Mouse (Mus musculus): ENCODE measurements around the gene Col15a1.
A peak's percentile ranks its signal among the peaks of the same experiment; 100 is the strongest.

The Col15a1 gene

GRCm38 (mm10) chr4:47207969-47208420 lies at the start of gene Col15a1:
Gene Col15a1, plus strand, starts transcription at chr4:47208161.
- DNase-seq (ENCODE audit: low read depth), result no peak

GRCm38 (mm10) chr4:47161103-47161755 lies 46.7 kb upstream of the Col15a1 start:
- no peak for DNase-seq (ENCODE audit: low read depth)

- no peak for DNase-seq (ENCODE audit: low read depth)
These were observed 46.0 kb upstream of the Col15a1 start for GRCm38 (mm10) chr4:47161756-47162587.

GRCm38 (mm10) chr4:47172314-47172713 lies 35.6 kb upstream of the Col15a1 start:
- DNase-seq (ENCODE audit: low read depth), result no peak

- DNase-seq (ENCODE audit: low read depth), result peak; percentile 62
These were observed 30.9 kb upstream of the Col15a1 start for GRCm38 (mm10) chr4:47177101-47177500.

- DNase-seq (ENCODE audit: low read depth), result no peak
These were observed 29.6 kb upstream of the Col15a1 start for GRCm38 (mm10) chr4:47178261-47178961.

GRCm38 (mm10) chr4:47179535-47179934 lies 28.4 kb upstream of the Col15a1 start:
- DNase-seq (ENCODE audit: low read depth), result no peak

GRCm38 (mm10) chr4:47184058-47184661 lies 23.8 kb upstream of the Col15a1 start:
- no peak for DNase-seq (ENCODE audit: low read depth)

- peak; percentile 63 for DNase-seq (ENCODE audit: low read depth)
These were observed 21.4 kb upstream of the Col15a1 start for GRCm38 (mm10) chr4:47186514-47186913.

GRCm38 (mm10) chr4:47196173-47196572 lies 11.8 kb upstream of the Col15a1 start:
- peak; percentile 27 for DNase-seq (ENCODE audit: low read depth)

GRCm38 (mm10) chr4:47203643-47204042 lies 4.3 kb upstream of the Col15a1 start:
- DNase-seq (ENCODE audit: low read depth), result no peak

GRCm38 (mm10) chr4:47205846-47206245 lies 2.1 kb upstream of the Col15a1 start:
- no peak for DNase-seq (ENCODE audit: low read depth)

GRCm38 (mm10) chr4:47208421-47208991 lies 545 bp downstream of the Col15a1 start:
- DNase-seq (ENCODE audit: low read depth), result no peak

- no peak for DNase-seq (ENCODE audit: low read depth)
These were observed 1.5 kb downstream of the Col15a1 start for GRCm38 (mm10) chr4:47209466-47209865.

- DNase-seq (ENCODE audit: low read depth), result no peak
These were observed 10.9 kb downstream of the Col15a1 start for GRCm38 (mm10) chr4:47218828-47219227.

- DNase-seq (ENCODE audit: low read depth), result no peak
These were observed 11.4 kb downstream of the Col15a1 start for GRCm38 (mm10) chr4:47219393-47219792.

- DNase-seq (ENCODE audit: low read depth), result no peak
These were observed 12.6 kb downstream of the Col15a1 start for GRCm38 (mm10) chr4:47220544-47220943.

GRCm38 (mm10) chr4:47222146-47222545 lies 14.2 kb downstream of the Col15a1 start:
- no peak for DNase-seq (ENCODE audit: low read depth)

GRCm38 (mm10) chr4:47225920-47226319 lies 18.0 kb downstream of the Col15a1 start:
- DNase-seq (ENCODE audit: low read depth), result no peak

GRCm38 (mm10) chr4:47227101-47227500 lies 19.1 kb downstream of the Col15a1 start:
- no peak for DNase-seq (ENCODE audit: low read depth)

GRCm38 (mm10) chr4:47227756-47228155 lies 19.8 kb downstream of the Col15a1 start:
- DNase-seq (ENCODE audit: low read depth), result no peak

GRCm38 (mm10) chr4:47228945-47229344 lies 21.0 kb downstream of the Col15a1 start:
- no peak for DNase-seq (ENCODE audit: low read depth)

Measured in fibroblast of lung, adult 2 months (primary cell).